Mouse (Mus musculus) midbrain, postnatal 0 days (tissue): ENCODE results near the gene Ankrd23. TPM values are rescaled to one million over a fixed set of nuclear protein-coding genes. Genes with fewer than 3 reads are reported as not detected.

ENCODE experiments used
- ATAC-seq: fragments of 200-750 bp; cut with Nextera tagmentation; 2 replicates; pipeline ENCODE4 v1.8.0; 2017; ENCODE audit warnings: moderate number of reproducible peaks, mild to moderate bottlenecking, moderate TSS enrichment, moderate library complexity; ENCODE audit not compliant: low FRiP score
- DNase-seq: peaks from one replicate; pipeline ENCODE4 v3.0.0-alpha.2; 2015; ENCODE audit warnings: low spot score
- H3K27ac ChIP-seq: fragments of 300-500 bp; sonication (generic); 2 replicates; pipeline ENCODE4 v1.5.1; 2014; ENCODE audit warnings: low read depth, mild to moderate bottlenecking, low read length, mixed read lengths
- H3K27me3 ChIP-seq: fragments of 300-500 bp; sonication (generic); 2 replicates; pipeline ENCODE4 v1.6.1; 2014; ENCODE audit warnings: low read length, control low read depth, mixed read lengths; ENCODE audit not compliant: insufficient read depth
- H3K36me3 ChIP-seq: fragments of 300-500 bp; sonication (generic); 2 replicates; pipeline ENCODE4 v1.6.1; 2014; ENCODE audit warnings: low read length, control low read depth, mixed read lengths; ENCODE audit not compliant: insufficient read depth
- H3K4me1 ChIP-seq: fragments of 300-500 bp; sonication (generic); 2 replicates; pipeline ENCODE4 v1.6.1; 2014; ENCODE audit warnings: mild to moderate bottlenecking, control low read depth, antibody characterized with exemption, low read length, mixed read lengths; ENCODE audit not compliant: insufficient read depth
- H3K4me2 ChIP-seq: fragments of 300-500 bp; sonication (generic); 2 replicates; pipeline ENCODE4 v1.6.1; 2014; ENCODE audit warnings: low read depth, mild to moderate bottlenecking, low read length, mixed read lengths; ENCODE audit not compliant: poor library complexity, severe bottlenecking
- H3K4me3 ChIP-seq: fragments of 300-500 bp; sonication (generic); 2 replicates; pipeline ENCODE4 v1.5.1; 2014; ENCODE audit warnings: low read depth, mild to moderate bottlenecking, low read length, moderate library complexity
- H3K9ac ChIP-seq: fragments of 300-500 bp; sonication (generic); replicated peaks from 2 replicates; pipeline ENCODE4 v1.6.1; 2014; ENCODE audit warnings: mild to moderate bottlenecking, low read length, moderate library complexity, mixed read lengths; ENCODE audit not compliant: poor library complexity, severe bottlenecking
- H3K9me3 ChIP-seq: fragments of 300-500 bp; sonication (generic); 2 replicates; pipeline ENCODE4 v1.6.1; 2016; ENCODE audit warnings: low read length, control low read depth
- CTCF ChIP-seq: IDR thresholded peaks from 2 replicates; pipeline ENCODE4 v1.5.1; 2016; ENCODE audit warnings: antibody characterized with exemption, mild to moderate bottlenecking
- WGBS: fragments of 180-500 bp; shearing (Covaris S2); extraction: QIAGEN DNeasy Blood & Tissue Kit; methylation state at CpG from one replicate; pipeline ENCODE4 v1.1.7; 2014; 5-methylcytosine and 5-hydroxymethylcytosine counted together
- microRNA-seq: library from miRNA; unstranded; fragments of <30 nt; microRNA quantifications from one replicate; pipeline ENCODE4, GENCODE M21; 2016; ENCODE audit warnings: borderline number of aligned reads
- polyA plus RNA-seq: library from polyadenylated mRNA; unstranded; fragments of >200 nt; fragmentation: Nextera tagmentation; extraction: Ambion mirVana; gene quantifications from 2 replicates; pipeline ENCODE4 v1.2.1, GENCODE M21; 2015
- total RNA-seq: library from RNA; depleted of rRNA; stranded (reverse); fragments of >200 nt; gene quantifications from 2 replicates; pipeline ENCODE4 v1.2.3, GENCODE M21; 2014; rRNA removed

Gene Ankrd23
- total and polyA plus RNA-seq, 2 experiments from 2014 or later, result 11.6 to 14.8 TPM

DNA sequence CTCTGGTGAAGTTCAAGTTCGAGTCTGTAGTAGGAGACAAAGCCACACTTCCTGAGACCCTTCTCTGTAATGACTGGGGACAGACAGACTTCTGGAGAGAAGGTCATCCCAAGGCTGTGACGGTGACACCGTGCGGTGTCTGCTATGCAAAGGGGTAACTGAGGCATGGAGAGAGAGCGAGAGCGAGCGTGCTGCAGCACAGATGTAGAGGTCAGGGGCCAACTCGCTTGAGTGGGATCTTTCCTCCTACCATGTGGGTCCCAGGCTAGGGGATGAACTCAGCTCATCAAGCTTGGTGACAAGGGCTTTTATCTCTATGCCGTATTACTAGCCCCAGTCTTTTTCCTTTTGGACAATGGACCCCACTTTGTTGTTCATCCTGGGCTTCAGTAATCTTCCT lies 49.6 kb downstream of the Ankrd23 start:
- Histone ChIP-seq H3K36me3 (no peaks in the 10 kb centered on the region), H3K9ac (no peak overlapping the region), H3K4me3 (no peak overlapping the region), H3K27me3 (no peaks in the 10 kb centered on the region), H3K27ac (no peak overlapping the region), H3K4me1 (no peaks in the 10 kb centered on the region), H3K4me2 (no peak overlapping the region), H3K9me3 (no peaks in the 10 kb centered on the region)
- DNase-seq, result no peak
- WGBS, result 56% methylated on average over 9 of the region's 9 CpGs
- no peak for ATAC-seq
- no peak for TF ChIP-seq CTCF

DNA sequence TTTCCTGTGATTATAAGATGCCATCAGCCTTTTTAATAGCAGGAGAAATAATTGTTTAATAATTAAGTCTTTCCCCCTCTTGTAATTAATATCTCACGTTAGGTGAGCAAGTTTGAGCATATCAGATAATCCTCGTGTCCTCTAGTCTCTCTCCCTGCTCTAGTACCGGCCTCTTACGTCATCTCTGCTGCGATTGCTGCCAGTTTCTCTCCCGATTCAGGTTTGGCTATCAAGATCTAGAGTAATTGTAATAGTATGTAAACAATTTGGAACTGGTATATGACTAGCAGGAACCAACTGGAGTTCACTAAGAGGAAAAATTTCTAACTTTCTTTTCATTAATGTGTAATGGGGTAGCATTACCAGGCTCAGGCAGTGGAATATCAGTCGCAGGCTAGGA lies 51.6 kb downstream of the Ankrd23 start:
- DNase-seq, result no peak
- Histone ChIP-seq H3K36me3 (no peaks in the 10 kb centered on the region), H3K4me2 (no peak overlapping the region)

GRCm38 (mm10) chr1:36483825-36484224 lies 52.9 kb downstream of the Ankrd23 start:
- H3K9ac ChIP-seq, result no peak overlapping the region
- DNase-seq, result no peak
- H3K27ac ChIP-seq, result no peak overlapping the region
- no peaks in the 10 kb centered on the region for H3K27me3 ChIP-seq
- H3K36me3 ChIP-seq, result no peaks in the 10 kb centered on the region
- H3K4me2 ChIP-seq, result no peak overlapping the region
- WGBS, result 74% methylated on average over 4 of the region's 4 CpGs
- TF ChIP-seq CTCF, result no peak
- no peak overlapping the region for H3K4me3 ChIP-seq
- ATAC-seq, result no peak
- H3K9me3 ChIP-seq, result no peaks in the 10 kb centered on the region
- no peaks in the 10 kb centered on the region for H3K4me1 ChIP-seq

More for the DNA sequence above, 51.6 kb downstream of the Ankrd23 start:
- Histone ChIP-seq H3K9me3 (no peaks in the 10 kb centered on the region), H3K27me3 (no peaks in the 10 kb centered on the region), H3K4me3 (no peak overlapping the region), H3K4me1 (no peaks in the 10 kb centered on the region), H3K27ac (no peak overlapping the region), H3K9ac (no peak overlapping the region)
- TF ChIP-seq CTCF, result no peak
- ATAC-seq, result no peak
- WGBS, result 82% methylated on average over 7 of the region's 7 CpGs

Small RNA genes within 50 kb of the gene (microRNA-seq; reads per million reads assigned to microRNA genes)
- gene Gm47280, result not detected

Other genes starting within 250 kb of the Ankrd23 start
- gene Arid5a, start 229.2 kb downstream of the Ankrd23 start, total RNA-seq, result 3.9 and 5.4 TPM in 2 replicates
- 3.1 and 3.4 TPM in 2 replicates for gene Arid5a, start 229.2 kb downstream of the Ankrd23 start, polyA plus RNA-seq
- gene Kansl3, start 167.7 kb downstream of the Ankrd23 start, total RNA-seq, result 62.3 and 67.5 TPM in 2 replicates
- 31.4 and 35.6 TPM in 2 replicates for gene Kansl3, start 167.7 kb downstream of the Ankrd23 start, polyA plus RNA-seq
- not detected in 2 replicates for gene Fer1l5, start 164.6 kb downstream of the Ankrd23 start, total RNA-seq
- 1.0 and 1.3 TPM in 2 replicates for gene Fer1l5, start 164.6 kb downstream of the Ankrd23 start, polyA plus RNA-seq
- gene Lman2l, start 91.6 kb downstream of the Ankrd23 start, total RNA-seq, result 25.9 and 26.4 TPM in 2 replicates
- gene Lman2l, start 91.6 kb downstream of the Ankrd23 start, polyA plus RNA-seq, result 40.0 and 40.7 TPM in 2 replicates
- 15.6 and 16.8 TPM in 2 replicates for gene Cnnm4, start 65.3 kb downstream of the Ankrd23 start, total RNA-seq
- gene Cnnm4, start 65.3 kb downstream of the Ankrd23 start, polyA plus RNA-seq, result 10.6 and 11.0 TPM in 2 replicates
- gene Cnnm3, start 25.0 kb downstream of the Ankrd23 start, total RNA-seq, result 32.9 and 40.8 TPM in 2 replicates
- gene Cnnm3, start 25.0 kb downstream of the Ankrd23 start, polyA plus RNA-seq, result 4.3 and 5.2 TPM in 2 replicates
- not detected in 2 replicates for gene Gm42417, start 2.5 kb upstream of the Ankrd23 start, total RNA-seq
- gene Gm42417, start 2.5 kb upstream of the Ankrd23 start, polyA plus RNA-seq, result 0.42 and 0.65 TPM in 2 replicates
- gene Ankrd39, start 10.6 kb upstream of the Ankrd23 start, total RNA-seq, result 27.9 and 30.4 TPM in 2 replicates
- 34.3 and 40.9 TPM in 2 replicates for gene Ankrd39, start 10.6 kb upstream of the Ankrd23 start, polyA plus RNA-seq
- gene Sema4c, start 21.5 kb upstream of the Ankrd23 start, total RNA-seq, result 30.0 and 32.7 TPM in 2 replicates
- gene Sema4c, start 21.5 kb upstream of the Ankrd23 start, polyA plus RNA-seq, result 14.7 and 18.0 TPM in 2 replicates
- gene Fam178b, start 146.3 kb upstream of the Ankrd23 start, total RNA-seq, result not detected in 2 replicates
- 0.20 and 0.32 TPM in 2 replicates for gene Fam178b, start 146.3 kb upstream of the Ankrd23 start, polyA plus RNA-seq
- 346 and 362 TPM in 2 replicates for gene Cox5b, start 154.6 kb upstream of the Ankrd23 start, total RNA-seq
- gene Cox5b, start 154.6 kb upstream of the Ankrd23 start, polyA plus RNA-seq, result 835 and 901 TPM in 2 replicates
- not detected in 2 replicates for gene 4933424G06Rik, start 173.3 kb upstream of the Ankrd23 start, total RNA-seq
- 0.81 and 2.1 TPM in 2 replicates for gene 4933424G06Rik, start 173.3 kb upstream of the Ankrd23 start, polyA plus RNA-seq
- 139 TPM in 2 replicates for gene Actr1b, start 177.5 kb upstream of the Ankrd23 start, total RNA-seq
- gene Actr1b, start 177.5 kb upstream of the Ankrd23 start, polyA plus RNA-seq, result 113 and 120 TPM in 2 replicates
- gene Zap70, start 224.9 kb upstream of the Ankrd23 start, total RNA-seq, result 2.2 and 3.3 TPM in 2 replicates
- gene Zap70, start 224.9 kb upstream of the Ankrd23 start, polyA plus RNA-seq, result 2.4 and 2.6 TPM in 2 replicates